Mouse (Mus musculus): Measurements from ENCODE around the gene Myof. TPM values are rescaled to one million over a fixed set of nuclear protein-coding genes. Genes with fewer than 3 reads are reported as not detected.

Myof gene
- polyA plus RNA-seq, 1 experiment from 2014 or later = 5.5 TPM

DNA sequence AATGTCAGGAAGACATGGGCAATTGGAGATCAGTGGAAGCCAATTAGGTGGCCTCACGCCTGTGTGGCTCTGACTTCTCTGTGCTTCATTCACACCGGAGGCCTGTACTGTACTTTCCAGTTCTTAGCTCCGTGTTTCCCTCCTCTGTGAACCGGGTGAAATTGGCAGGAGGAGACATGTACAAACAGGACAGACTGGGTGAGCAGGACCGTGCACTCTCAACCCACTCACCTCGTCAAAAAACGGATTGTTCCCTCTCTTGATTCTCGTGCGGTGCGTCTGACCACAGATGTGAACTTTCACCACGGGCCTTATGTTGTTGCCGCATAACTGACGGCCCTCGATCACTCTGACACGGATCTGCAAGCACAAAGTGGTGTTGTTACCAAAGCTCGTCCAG is 57.6 kb downstream of the Myof start:
- Histone ChIP-seq H3K4me3 (ENCODE audit: low read length) (no peak overlapping the region), H3K9me3 (replicated peaks; ENCODE audit: control insufficient read depth, low read length) (no peaks in the 10 kb centered on the region), H3K9ac (ENCODE audit: low read length) (no peak overlapping the region), H3K27me3 (ENCODE audit: control insufficient read depth, insufficient read depth, low read length) (no peaks in the 10 kb centered on the region), H3K27ac (ENCODE audit: low read length) (no peak overlapping the region), H3K4me2 (ENCODE audit: low read depth, low read length) (no peak overlapping the region), H3K4me1 (ENCODE audit: control insufficient read depth, insufficient read depth, low read length) (no peaks in the 10 kb centered on the region), H3K36me3 (ENCODE audit: control insufficient read depth, insufficient read depth) (no peaks in the 10 kb centered on the region)
- 80% methylated on average over 16 of the region's 16 CpGs for whole genome bisulfite sequencing
- no peak for ATAC-seq (replicated peaks; ENCODE audit: extremely low read depth, insufficient read depth, low FRiP score)

DNA sequence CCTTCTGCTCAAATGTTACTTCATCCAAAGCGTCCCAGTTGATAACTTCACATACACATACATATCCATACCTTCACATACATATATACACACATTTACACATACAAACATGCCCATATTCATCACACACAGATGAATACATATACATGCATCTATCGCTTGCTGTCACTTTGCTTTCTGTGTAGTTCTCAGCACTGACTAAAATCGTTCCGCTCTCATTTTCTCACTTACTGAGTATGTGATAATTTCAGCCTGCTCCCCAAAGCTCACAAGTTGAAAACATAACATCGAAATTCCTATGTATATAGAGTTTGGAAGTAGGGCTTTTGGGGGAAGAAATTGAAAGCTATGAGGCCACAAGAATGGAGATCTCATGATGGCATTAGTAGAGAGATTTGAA is 67.4 kb downstream of the Myof start:
- WGBS = 84% methylated on average over 5 of the region's 5 CpGs
- Histone ChIP-seq H3K4me2 (ENCODE audit: low read depth, low read length) (no peak overlapping the region), H3K9me3 (replicated peaks; ENCODE audit: control insufficient read depth, low read length) (no peaks in the 10 kb centered on the region), H3K27ac (ENCODE audit: low read length) (no peak overlapping the region), H3K4me3 (ENCODE audit: low read length) (no peak overlapping the region), H3K36me3 (ENCODE audit: control insufficient read depth, insufficient read depth) (no peaks in the 10 kb centered on the region), H3K9ac (ENCODE audit: low read length) (no peak overlapping the region), H3K27me3 (ENCODE audit: control insufficient read depth, insufficient read depth, low read length) (no peaks in the 10 kb centered on the region), H3K4me1 (ENCODE audit: control insufficient read depth, insufficient read depth, low read length) (no peaks in the 10 kb centered on the region)
- ATAC-seq (replicated peaks; ENCODE audit: extremely low read depth, insufficient read depth, low FRiP score) = no peak

GRCm38 (mm10) chr19:37970571-37970970 is 72.8 kb downstream of the Myof start:
- no peak overlapping the region for H3K9ac ChIP-seq (ENCODE audit: low read length)
- H3K4me1 ChIP-seq (ENCODE audit: control insufficient read depth, insufficient read depth, low read length) = no peaks in the 10 kb centered on the region
- ATAC-seq (replicated peaks; ENCODE audit: extremely low read depth, insufficient read depth, low FRiP score) = no peak
- H3K27ac ChIP-seq (ENCODE audit: low read length) = no peak overlapping the region
- H3K4me3 ChIP-seq (ENCODE audit: low read length) = no peak overlapping the region
- H3K27me3 ChIP-seq (ENCODE audit: control insufficient read depth, insufficient read depth, low read length) = no peaks in the 10 kb centered on the region
- no peak overlapping the region for H3K4me2 ChIP-seq (ENCODE audit: low read depth, low read length)
- no peaks in the 10 kb centered on the region for H3K9me3 ChIP-seq (replicated peaks; ENCODE audit: control insufficient read depth, low read length)
- WGBS = 82% methylated on average over 4 of the region's 4 CpGs
- H3K36me3 ChIP-seq (ENCODE audit: control insufficient read depth, insufficient read depth) = no peaks in the 10 kb centered on the region

DNA sequence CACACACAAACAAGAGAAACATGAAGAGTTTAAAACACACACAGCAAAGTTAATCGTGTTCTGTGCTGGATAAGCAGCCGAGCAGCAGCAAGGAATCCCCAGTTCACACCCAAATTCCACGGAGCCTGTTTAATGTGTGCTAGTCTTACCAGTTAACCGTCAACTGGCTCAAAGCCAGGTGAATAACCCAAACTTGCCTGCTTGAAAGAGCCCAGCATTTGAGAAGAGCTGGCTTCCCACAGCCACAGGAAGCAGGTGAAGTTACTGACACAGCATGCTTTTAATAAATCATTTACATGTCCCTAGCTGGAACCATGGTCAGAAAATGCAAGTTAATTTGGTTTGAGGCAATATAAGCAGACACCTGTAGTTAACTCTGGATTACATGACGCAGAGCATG is 73.4 kb downstream of the Myof start:
- Histone ChIP-seq H3K27ac (ENCODE audit: low read length) (no peak overlapping the region), H3K4me2 (ENCODE audit: low read depth, low read length) (no peak overlapping the region), H3K4me1 (ENCODE audit: control insufficient read depth, insufficient read depth, low read length) (no peaks in the 10 kb centered on the region), H3K9me3 (replicated peaks; ENCODE audit: control insufficient read depth, low read length) (no peaks in the 10 kb centered on the region), H3K36me3 (ENCODE audit: control insufficient read depth, insufficient read depth) (no peaks in the 10 kb centered on the region), H3K4me3 (ENCODE audit: low read length) (no peak overlapping the region), H3K27me3 (ENCODE audit: control insufficient read depth, insufficient read depth, low read length) (no peaks in the 10 kb centered on the region), H3K9ac (ENCODE audit: low read length) (no peak overlapping the region)
- ATAC-seq (replicated peaks; ENCODE audit: extremely low read depth, insufficient read depth, low FRiP score) = no peak
- 69% methylated on average over 5 of the region's 5 CpGs for WGBS

- H3K27ac ChIP-seq (ENCODE audit: low read length) = no peak overlapping the region
- no peaks in the 10 kb centered on the region for H3K4me1 ChIP-seq (ENCODE audit: control insufficient read depth, insufficient read depth, low read length)
- no peaks in the 10 kb centered on the region for H3K36me3 ChIP-seq (ENCODE audit: control insufficient read depth, insufficient read depth)
- no peaks in the 10 kb centered on the region for H3K27me3 ChIP-seq (ENCODE audit: control insufficient read depth, insufficient read depth, low read length)
- no peaks in the 10 kb centered on the region for H3K9me3 ChIP-seq (replicated peaks; ENCODE audit: control insufficient read depth, low read length)
- no peak overlapping the region for H3K4me2 ChIP-seq (ENCODE audit: low read depth, low read length)
- no peak for ATAC-seq (replicated peaks; ENCODE audit: extremely low read depth, insufficient read depth, low FRiP score)
- no peak overlapping the region for H3K4me3 ChIP-seq (ENCODE audit: low read length)
- 55% methylated on average over 4 of the region's 4 CpGs for WGBS
- H3K9ac ChIP-seq (ENCODE audit: low read length) = no peak overlapping the region
Observed at GRCm38 (mm10) chr19:37965828-37966227, 77.5 kb downstream of the Myof start.

GRCm38 (mm10) chr19:37963421-37963820 is 80.0 kb downstream of the Myof start:
- ATAC-seq (replicated peaks; ENCODE audit: extremely low read depth, insufficient read depth, low FRiP score) = no peak
- Histone ChIP-seq H3K27me3 (ENCODE audit: control insufficient read depth, insufficient read depth, low read length) (no peaks in the 10 kb centered on the region), H3K4me1 (ENCODE audit: control insufficient read depth, insufficient read depth, low read length) (no peaks in the 10 kb centered on the region), H3K27ac (ENCODE audit: low read length) (no peak overlapping the region), H3K4me3 (ENCODE audit: low read length) (no peak overlapping the region), H3K36me3 (ENCODE audit: control insufficient read depth, insufficient read depth) (no peaks in the 10 kb centered on the region), H3K4me2 (ENCODE audit: low read depth, low read length) (no peak overlapping the region), H3K9me3 (replicated peaks; ENCODE audit: control insufficient read depth, low read length) (no peaks in the 10 kb centered on the region), H3K9ac (ENCODE audit: low read length) (no peak overlapping the region)
- 82% methylated on average over 5 of the region's 5 CpGs for WGBS

GRCm38 (mm10) chr19:37960791-37961190 is 82.6 kb downstream of the Myof start:
- 96% methylated on average over 9 of the region's 9 CpGs for WGBS
- H3K27me3 ChIP-seq (ENCODE audit: control insufficient read depth, insufficient read depth, low read length) = no peaks in the 10 kb centered on the region
- no peaks in the 10 kb centered on the region for H3K9me3 ChIP-seq (replicated peaks; ENCODE audit: control insufficient read depth, low read length)
- H3K4me3 ChIP-seq (ENCODE audit: low read length) = no peak overlapping the region
- H3K4me1 ChIP-seq (ENCODE audit: control insufficient read depth, insufficient read depth, low read length) = no peaks in the 10 kb centered on the region
- ATAC-seq (replicated peaks; ENCODE audit: extremely low read depth, insufficient read depth, low FRiP score) = no peak
- H3K27ac ChIP-seq (ENCODE audit: low read length) = no peak overlapping the region
- H3K36me3 ChIP-seq (ENCODE audit: control insufficient read depth, insufficient read depth) = no peaks in the 10 kb centered on the region
- no peak overlapping the region for H3K4me2 ChIP-seq (ENCODE audit: low read depth, low read length)
- no peak overlapping the region for H3K9ac ChIP-seq (ENCODE audit: low read length)

DNA sequence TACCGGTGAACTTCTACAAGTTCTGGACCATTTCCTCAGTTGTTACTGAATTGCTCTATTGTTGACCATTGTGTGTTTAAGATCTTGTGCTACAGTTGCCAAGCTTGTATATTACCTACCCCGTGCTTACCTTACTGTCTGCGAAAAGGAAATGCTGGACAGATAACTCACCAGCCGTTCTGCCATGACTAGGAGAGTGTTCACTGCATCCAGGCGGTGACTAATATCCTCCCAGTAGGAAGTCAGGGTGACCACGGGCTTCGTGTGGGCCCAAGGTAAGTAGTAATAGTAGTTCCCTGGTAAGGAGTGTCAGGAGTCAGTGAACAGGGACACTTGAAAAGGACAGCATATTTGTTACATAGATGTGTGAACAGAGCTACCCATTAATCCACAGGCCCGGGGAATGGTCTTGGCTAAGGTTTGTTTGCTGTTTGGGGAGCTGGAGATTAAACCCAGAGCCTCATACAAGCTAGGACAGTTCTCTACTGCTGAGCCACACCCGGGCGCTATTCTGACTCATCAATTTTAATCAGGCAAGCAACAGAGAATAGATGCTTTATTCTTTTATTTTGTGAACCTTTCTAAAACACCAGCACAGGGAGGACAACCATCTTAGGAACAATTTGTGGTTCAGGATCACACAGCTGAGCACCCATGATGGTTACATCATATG is 83.7 kb downstream of the Myof start:
- H3K27ac ChIP-seq (ENCODE audit: low read length) = no peak overlapping the region
- no peak overlapping the region for H3K4me2 ChIP-seq (ENCODE audit: low read depth, low read length)
- ATAC-seq (replicated peaks; ENCODE audit: extremely low read depth, insufficient read depth, low FRiP score) = no peak
- H3K4me3 ChIP-seq (ENCODE audit: low read length) = no peak overlapping the region
- WGBS = 74% methylated on average over 10 of the region's 10 CpGs
- H3K36me3 ChIP-seq (ENCODE audit: control insufficient read depth, insufficient read depth) = no peaks in the 10 kb centered on the region
- no peaks in the 10 kb centered on the region for H3K4me1 ChIP-seq (ENCODE audit: control insufficient read depth, insufficient read depth, low read length)
- H3K9ac ChIP-seq (ENCODE audit: low read length) = no peak overlapping the region
- H3K27me3 ChIP-seq (ENCODE audit: control insufficient read depth, insufficient read depth, low read length) = no peaks in the 10 kb centered on the region
- H3K9me3 ChIP-seq (replicated peaks; ENCODE audit: control insufficient read depth, low read length) = no peaks in the 10 kb centered on the region

GRCm38 (mm10) chr19:37959076-37959475 is 84.3 kb downstream of the Myof start:
- Histone ChIP-seq H3K27ac (ENCODE audit: low read length) (no peak overlapping the region), H3K9ac (ENCODE audit: low read length) (no peak overlapping the region), H3K4me2 (ENCODE audit: low read depth, low read length) (no peak overlapping the region), H3K9me3 (replicated peaks; ENCODE audit: control insufficient read depth, low read length) (no peaks in the 10 kb centered on the region), H3K27me3 (ENCODE audit: control insufficient read depth, insufficient read depth, low read length) (no peaks in the 10 kb centered on the region), H3K4me3 (ENCODE audit: low read length) (no peak overlapping the region), H3K36me3 (ENCODE audit: control insufficient read depth, insufficient read depth) (no peaks in the 10 kb centered on the region), H3K4me1 (ENCODE audit: control insufficient read depth, insufficient read depth, low read length) (no peaks in the 10 kb centered on the region)
- no peak for ATAC-seq (replicated peaks; ENCODE audit: extremely low read depth, insufficient read depth, low FRiP score)
- WGBS = 53% methylated on average over 6 of the region's 6 CpGs

Data from heart, embryonic 16.5 days (tissue).